Mouse (Mus musculus): ENCODE data around the gene Gm49711. TPM values are rescaled to one million over a fixed set of nuclear protein-coding genes. Genes with fewer than 3 reads are reported as not detected.
"Not testable (repeated sequence)": the region's sequence is repeated elsewhere in the genome, so short reads cannot be mapped to it uniquely, and the experiment has no call there.

Gm49711 gene
- total RNA-seq, 4 experiments from 2014 or later = 0.39 TPM; not detected in 3

- DNase-seq (ENCODE audit: low spot score in 2 of 2) = no peak
Observed at GRCm38 (mm10) chr16:92177718-92178117, 119.6 kb downstream of the Gm49711 start.

- no peak for DNase-seq (ENCODE audit: low spot score in 2 of 2)
Observed at GRCm38 (mm10) chr16:92179306-92179705, 121.2 kb downstream of the Gm49711 start.

- no peak for DNase-seq (ENCODE audit: low spot score in 2 of 2)
Observed at GRCm38 (mm10) chr16:92183477-92183876, 125.4 kb downstream of the Gm49711 start.

GRCm38 (mm10) chr16:92190603-92191002 lies 132.5 kb downstream of the Gm49711 start:
- DNase-seq (ENCODE audit: low spot score in 2 of 2) = no peak

- DNase-seq (ENCODE audit: low spot score in 2 of 2) = no peak
Observed at GRCm38 (mm10) chr16:92195094-92195493, 137.0 kb downstream of the Gm49711 start.

- no peak for DNase-seq (ENCODE audit: low spot score in 2 of 2)
Observed at GRCm38 (mm10) chr16:92196741-92197331, 138.7 kb downstream of the Gm49711 start.

- DNase-seq (ENCODE audit: low spot score in 2 of 2) = peak; percentile 26
Observed at GRCm38 (mm10) chr16:92200615-92201014, 142.5 kb downstream of the Gm49711 start.

- DNase-seq (ENCODE audit: low spot score in 2 of 2) = no peak
Observed at GRCm38 (mm10) chr16:92203599-92203998, 145.5 kb downstream of the Gm49711 start.

GRCm38 (mm10) chr16:92209291-92209781 lies 151.2 kb downstream of the Gm49711 start:
- DNase-seq (ENCODE audit: low spot score in 2 of 2) = no peak

- DNase-seq (ENCODE audit: low spot score in 2 of 2) = not testable (repeated sequence)
Observed at GRCm38 (mm10) chr16:92210316-92210715, 152.2 kb downstream of the Gm49711 start.

- DNase-seq (ENCODE audit: low spot score in 2 of 2) = not testable (repeated sequence)
Observed at GRCm38 (mm10) chr16:92213911-92214310, 155.8 kb downstream of the Gm49711 start.

- DNase-seq (ENCODE audit: low spot score in 2 of 2) = no peak
Observed at GRCm38 (mm10) chr16:92215599-92216390, 157.7 kb downstream of the Gm49711 start.

GRCm38 (mm10) chr16:92220754-92221153 lies 162.6 kb downstream of the Gm49711 start:
- DNase-seq (ENCODE audit: low spot score in 2 of 2) = no peak

GRCm38 (mm10) chr16:92228332-92228919 lies 170.3 kb downstream of the Gm49711 start:
- DNase-seq (ENCODE audit: low spot score in 2 of 2) = no peak

GRCm38 (mm10) chr16:92230476-92230931 lies 172.4 kb downstream of the Gm49711 start:
- no peak for DNase-seq (ENCODE audit: low spot score in 2 of 2)

GRCm38 (mm10) chr16:92234530-92234929 lies 176.4 kb downstream of the Gm49711 start:
- DNase-seq (ENCODE audit: low spot score in 2 of 2) = no peak

- no peak for DNase-seq (ENCODE audit: low spot score in 2 of 2)
Observed at GRCm38 (mm10) chr16:92235222-92235621, 177.1 kb downstream of the Gm49711 start.

Other genes with a start within 250 kb of the Gm49711 start
- 10 to 100 TPM; 57.8 to 62.6 (median 60.6) TPM for gene Mrps6, start within 50 bp of the Gm49711 start, total RNA-seq (2022)
- 10 to 100 TPM; 31.7 to 52.8 (median 41.2) TPM for gene Slc5a3, start within 50 bp of the Gm49711 start, total RNA-seq (2022)
- gene Kcne2, start 234.1 kb downstream of the Gm49711 start, total RNA-seq (2022) = 1 to 10 TPM in 2 of 4 experiments, not detected in 2; 1.2 to 1.5 TPM
- gene Smim11, start 243.0 kb downstream of the Gm49711 start, total RNA-seq (2022) = 10 to 100 TPM; 16.8 to 27.3 (median 21.0) TPM

All from layer of hippocampus, adult 8-10 months (tissue).